Mouse (Mus musculus) mature B cell (primary cell): ENCODE data around the gene Gm2237.
"Not testable (repeated sequence)": the region's sequence is repeated elsewhere in the genome, so short reads cannot be mapped to it uniquely, and the experiment has no call there.

Source experiments
- in situ Hi-C: fragments of 300-500 bp; cut with MboI; formaldehyde crosslinking; loops from 2 replicates; pipeline ENCODE4 v1.14.3; 2019

Gene Gm2237

DNA sequence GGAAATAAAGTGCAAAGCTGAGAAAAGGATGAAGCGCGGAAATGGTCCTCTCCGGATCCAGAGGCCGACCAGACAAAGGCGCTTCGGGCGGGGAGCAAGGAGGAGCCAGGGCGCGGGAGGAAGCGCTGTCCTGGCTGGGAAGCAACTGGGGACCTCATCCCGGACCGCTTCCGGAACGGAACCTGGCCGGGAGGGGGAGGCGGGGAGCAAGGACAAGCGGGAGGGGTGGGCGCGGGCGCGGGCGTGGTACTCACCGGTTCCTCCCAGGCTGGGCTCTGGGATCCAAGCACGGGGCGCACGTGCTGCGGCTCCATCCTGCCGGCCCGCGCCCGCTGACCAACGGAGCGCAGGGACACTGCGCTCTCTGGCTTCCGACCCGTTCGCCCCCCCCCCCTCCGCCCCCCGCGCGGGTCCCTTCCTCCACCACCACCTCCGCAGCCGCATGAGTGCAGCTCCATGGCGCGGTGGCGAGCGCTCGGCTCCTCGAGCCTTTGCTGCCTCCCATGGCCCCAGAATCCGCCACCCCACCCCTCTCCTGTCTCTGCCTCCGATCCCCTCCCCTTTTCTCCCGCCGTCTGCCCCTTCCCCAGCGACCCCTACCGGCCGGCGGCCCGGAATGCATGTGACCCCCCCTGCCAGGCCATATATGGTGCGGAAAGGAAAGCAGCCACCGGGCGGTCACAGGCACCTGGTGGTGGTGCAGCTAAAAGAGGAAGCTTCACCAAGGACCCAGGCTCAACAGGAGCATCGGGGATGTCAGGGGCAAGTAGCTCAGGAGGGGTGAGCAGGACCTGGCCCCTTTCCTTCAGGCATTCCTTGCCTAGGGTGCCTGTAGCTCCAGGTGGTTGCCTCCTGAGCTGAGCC is at the start of gene Gm2237:
Gene Gm2237, minus strand, starts transcription at position 332 of the 864 bp plus-strand sequence.
- in situ Hi-C loops: not testable (repeated sequence)

DNA sequence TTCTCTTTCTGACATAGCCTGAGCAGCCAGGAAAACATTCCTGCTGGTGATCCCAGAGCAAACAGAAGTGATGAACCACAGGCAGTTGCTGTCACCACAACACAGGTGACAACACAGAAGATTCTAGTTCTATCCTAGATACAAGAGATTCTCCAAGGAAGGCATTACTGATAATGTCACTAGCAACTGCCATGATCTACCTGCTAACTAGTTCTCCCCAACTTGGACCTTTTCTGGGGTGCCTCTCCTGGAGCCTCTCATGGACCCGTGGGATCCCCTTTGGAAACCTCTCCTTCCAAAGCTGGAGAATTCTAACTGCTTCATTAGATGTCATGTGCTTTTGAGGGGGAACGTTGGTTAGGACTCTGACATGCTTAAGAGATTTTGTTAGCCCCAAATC is 17.5 kb upstream of the Gm2237 start, which contains the start of gene Gm5458:
Gene Gm5458, minus strand, starts transcription at position 101 of the 400 bp plus-strand sequence.
- in situ Hi-C loops: not testable (repeated sequence)

DNA sequence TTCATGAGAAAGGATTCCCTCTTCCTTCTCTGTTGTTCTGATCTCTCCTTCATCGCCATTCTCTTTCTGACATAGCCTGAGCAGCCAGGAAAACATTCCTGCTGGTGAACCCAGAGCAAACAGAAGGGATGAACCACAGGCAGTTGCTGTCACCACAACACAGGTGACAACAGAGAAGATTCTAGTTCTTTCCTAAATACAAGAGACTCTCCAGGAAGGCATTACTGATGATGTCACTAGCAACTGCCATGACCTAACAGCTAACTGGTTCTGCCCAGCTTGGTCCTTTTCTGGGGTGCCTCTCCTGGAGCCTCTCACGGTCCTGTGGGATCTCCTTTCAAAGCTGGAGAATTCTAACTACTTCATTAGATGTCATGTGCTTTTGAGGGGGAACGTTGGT is 35.1 kb downstream of the Gm2237 start, which contains the start of gene Gm2244:
Gene Gm2244, minus strand, starts transcription at position 101 of the 400 bp plus-strand sequence.
- in situ Hi-C loops: not testable (repeated sequence)
